Mouse (Mus musculus) cerebellum, postnatal 14 days (tissue): ENCODE measurements at regions not wholly inside any gene's neighbourhood (a gene's known extent, or its start where the extent isn't known, plus 50 kb on each side); places are given as distances from the start of the nearest gene placed in this dataset.
A peak's percentile ranks its signal among the peaks of the same experiment; 100 is the strongest.

Source experiments
- DNase-seq, 2 experiments: peaks; one replicate each; pipeline ENCODE4 v3.0.0; 2021; ENCODE audit warnings: mixed read lengths in 2 of 2

DNA sequence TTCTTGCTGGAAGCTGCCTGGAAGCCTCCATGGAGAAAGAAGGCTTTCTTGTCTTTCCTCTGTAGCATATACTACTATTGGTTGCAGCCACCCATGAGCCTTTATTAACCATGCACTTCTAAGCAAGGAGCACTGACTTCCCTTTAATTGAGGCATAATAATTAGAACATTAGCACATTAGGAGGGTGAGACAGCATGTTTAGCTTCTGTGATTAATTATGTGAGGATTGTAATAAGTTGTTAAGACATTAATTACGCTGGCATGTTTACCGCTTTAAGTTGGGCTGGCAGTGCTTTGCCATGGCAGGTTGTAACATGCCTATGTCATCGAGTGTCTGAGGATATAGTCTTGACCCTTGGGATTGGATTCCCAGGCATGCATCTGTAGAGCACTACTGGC lies 391.7 kb downstream of the Brinp2 start:
- no peak for DNase-seq

DNA sequence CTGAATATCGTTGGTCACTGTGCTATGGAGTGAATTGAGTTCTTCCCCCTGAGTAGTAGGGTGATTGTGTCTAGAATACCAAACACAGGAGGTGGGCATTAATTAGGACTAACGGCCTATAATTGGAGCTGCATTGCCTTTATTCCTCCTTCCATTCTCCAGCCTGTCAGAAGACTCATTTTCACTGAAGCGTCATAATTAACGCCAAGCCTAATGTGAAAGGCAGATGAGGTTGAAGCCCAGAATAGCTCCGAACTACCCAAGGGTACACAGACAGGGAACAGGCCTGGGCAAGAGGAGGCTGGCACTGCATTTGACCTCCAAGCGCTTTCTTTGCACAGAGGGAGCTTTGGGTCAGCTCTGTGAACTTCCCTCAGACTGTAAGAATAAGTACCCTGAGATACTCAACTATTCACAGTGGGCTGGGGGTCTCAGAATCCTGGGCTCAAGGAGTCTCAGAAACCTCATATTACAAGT lies 386.5 kb downstream of the Brinp2 start:
- no peak for DNase-seq

DNA sequence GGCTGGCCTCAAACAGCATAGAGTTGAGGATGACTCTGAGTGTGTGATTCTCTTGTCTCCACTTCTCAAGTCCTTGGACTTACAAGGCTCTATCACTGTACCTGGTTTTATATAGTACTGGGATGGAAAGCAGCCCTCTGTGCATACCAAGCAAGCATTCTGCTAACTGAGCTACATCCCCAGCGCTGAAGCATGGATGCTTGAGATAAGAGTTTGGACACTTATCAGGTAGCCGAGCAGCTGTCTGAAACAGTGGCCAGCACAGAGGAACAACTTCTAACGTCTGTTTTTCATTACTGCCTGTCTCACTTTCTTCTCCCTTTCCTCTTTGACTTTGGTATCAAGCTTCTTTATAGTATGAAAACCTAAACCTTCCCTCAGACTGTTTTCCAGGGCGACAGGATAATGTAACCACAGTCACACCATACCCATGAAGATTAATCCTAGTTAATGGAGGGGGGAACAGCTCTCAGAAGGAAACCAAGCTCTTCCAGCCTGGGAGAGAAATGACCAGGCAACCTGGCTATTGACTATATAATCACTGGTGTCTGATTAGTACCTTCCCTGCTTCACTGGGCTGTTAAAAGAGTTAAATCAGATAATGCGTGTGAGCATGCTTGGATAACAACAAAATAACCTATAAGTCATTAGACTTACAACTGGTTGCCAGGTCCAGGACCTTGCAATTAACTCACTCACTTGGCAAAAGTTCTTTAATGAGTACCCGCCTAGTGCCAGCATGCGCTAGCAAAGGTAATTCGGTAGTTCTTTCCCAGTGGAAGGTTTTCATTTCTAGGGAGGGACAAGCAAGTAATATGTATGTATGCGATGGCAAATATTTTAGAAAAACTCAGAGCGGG lies 382.5 kb downstream of the Brinp2 start:
- no peak for DNase-seq

DNA sequence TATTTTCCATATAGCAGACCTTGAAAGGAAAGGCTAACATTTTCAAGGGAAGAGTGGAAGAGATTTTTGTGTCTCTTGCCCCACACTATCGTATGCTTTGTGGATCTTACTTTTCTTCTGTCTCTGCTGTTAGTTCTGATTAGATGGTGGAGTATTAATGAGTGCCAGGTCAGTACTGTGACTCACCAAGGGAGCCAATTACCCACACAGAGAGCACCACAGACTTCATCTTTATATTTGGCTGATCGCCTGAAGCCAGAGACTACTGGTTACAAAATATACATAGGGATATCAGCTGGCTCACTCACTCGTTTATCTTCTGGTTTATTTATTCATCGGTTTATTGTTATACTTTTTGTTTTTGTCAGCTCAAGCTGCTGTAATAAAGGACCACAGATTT lies 381.5 kb downstream of the Brinp2 start:
- DNase-seq: peak in 1 of 2 experiments; percentile 11

DNA sequence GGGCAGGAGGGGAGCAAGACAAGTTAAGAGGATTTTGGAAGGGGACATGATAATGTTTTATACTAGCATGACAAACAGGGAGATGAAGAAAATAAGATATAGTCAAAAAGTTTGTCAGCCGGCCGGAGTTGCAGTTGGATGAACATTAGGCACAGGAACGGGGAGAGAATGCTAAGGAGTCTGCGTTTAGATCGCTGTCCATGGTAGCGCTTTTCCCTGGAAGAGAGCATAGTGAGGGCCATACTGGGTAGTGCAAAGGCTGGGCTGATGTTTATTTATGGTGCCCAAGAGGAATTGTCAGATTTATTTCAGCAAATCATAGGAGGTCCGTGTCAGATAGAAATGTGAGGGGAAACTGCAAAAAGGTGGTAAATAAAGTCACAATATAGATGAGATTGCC lies 337.0 kb downstream of the Brinp2 start:
- DNase-seq: no peak

DNA sequence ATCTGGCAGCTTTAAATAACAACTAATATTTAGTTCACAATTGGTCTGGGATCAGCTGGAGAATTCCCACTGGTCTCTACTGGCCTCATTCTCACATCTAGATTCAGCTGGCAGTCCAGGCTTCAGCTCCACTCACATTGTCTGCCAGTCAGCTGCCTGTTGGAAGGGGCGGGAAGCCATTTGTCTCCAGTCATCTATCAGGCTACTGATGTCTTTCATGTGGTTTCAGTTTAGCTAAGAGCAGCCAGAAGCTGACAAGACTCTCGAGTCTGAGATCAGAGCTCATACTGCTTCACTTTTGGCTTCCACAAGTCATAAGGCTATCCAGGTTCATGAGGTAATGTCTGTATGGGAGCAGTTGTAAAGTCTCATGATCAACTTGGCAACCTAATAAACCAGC lies 316.4 kb downstream of the Brinp2 start:
- peak in 1 of 2 experiments; percentile 2 for DNase-seq

DNA sequence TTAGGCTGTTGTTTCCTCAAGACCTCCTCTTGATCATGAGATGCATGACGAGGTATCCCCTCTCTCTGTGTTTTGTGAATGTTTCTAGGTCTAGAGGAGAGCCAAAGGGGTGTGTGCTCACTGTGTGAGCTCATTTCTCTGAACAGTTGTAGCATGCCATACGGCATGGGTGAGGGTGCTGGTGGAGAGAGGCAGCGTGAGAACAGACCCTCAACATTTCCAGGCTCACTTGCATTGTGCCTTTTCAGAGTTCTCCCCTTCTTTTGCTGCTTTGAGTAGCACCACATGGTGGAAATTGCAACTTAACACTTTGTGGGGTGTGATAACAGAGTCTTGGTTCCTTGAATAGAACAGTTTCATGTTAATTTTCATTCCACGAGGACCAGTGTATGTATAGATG lies 315.8 kb downstream of the Brinp2 start:
- DNase-seq: no peak

DNA sequence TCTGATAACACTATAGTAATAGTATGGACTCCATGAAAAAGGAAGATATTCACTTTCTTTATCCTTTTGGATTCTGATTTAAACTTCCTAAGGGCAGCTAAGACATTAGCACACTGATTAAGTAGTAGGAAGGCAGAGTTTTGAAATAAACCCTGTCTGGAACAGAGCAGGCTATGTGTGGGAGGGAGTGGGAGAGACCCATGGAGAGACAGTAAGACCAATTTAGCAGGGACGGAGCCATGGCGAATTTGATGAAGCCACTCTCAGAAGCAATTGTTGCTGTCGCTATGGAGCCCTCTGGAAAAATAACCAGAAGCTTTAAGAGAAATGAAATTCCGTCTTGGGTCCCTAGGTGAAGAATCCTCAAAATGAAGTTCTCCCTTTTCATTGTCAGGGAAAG lies 303.5 kb downstream of the Brinp2 start:
- DNase-seq: no peak

DNA sequence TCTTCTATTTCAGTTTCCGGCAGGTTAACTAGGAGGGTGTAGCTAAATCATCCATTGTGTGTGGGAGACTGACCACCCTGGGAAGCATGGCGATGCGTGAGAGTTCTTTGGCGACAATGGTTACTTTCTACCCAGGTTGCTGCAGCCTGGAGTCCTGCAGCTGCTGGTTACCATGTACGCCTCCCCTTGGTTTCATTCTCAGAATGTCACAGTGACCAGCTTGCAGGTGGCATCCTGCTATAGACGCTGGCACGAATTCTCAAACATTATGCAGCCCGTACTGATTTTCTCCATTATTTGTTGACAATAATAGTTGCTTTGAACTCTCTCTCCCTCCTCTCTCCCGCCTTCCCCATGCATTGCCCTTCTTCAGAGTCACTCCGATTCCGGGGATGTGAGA lies 301.2 kb downstream of the Brinp2 start:
- DNase-seq: no peak

DNA sequence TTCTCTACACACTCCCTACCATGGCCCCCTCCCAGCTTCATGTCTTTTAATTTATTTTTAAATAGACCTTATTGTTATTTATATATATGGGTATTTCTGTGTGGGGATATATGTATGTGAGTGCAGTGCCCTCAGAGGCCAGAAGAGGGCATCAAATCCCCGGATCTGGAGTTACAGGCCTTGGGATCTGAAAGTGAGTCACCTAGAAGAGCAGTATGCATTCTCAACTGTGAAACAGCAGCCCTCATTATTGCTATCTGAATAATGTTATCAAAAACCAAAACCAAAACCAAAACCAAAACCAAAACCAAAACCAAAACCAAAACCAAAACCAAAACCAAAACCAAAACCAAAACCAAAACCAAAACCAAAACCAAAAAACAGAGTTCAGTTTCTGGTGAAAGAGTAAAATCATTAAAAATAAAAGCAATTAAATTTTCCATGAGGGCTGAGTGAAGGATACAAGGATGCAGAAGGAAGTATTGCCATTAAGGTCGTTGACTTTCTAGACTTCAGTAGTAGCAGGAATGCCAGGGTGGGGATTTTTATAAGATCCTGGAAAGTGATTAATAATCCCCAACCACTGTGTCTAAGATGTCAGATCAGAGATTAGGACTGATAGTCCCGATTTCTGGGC lies 299.0 kb downstream of the Brinp2 start:
- DNase-seq: peak; percentile 7 to 35

DNA sequence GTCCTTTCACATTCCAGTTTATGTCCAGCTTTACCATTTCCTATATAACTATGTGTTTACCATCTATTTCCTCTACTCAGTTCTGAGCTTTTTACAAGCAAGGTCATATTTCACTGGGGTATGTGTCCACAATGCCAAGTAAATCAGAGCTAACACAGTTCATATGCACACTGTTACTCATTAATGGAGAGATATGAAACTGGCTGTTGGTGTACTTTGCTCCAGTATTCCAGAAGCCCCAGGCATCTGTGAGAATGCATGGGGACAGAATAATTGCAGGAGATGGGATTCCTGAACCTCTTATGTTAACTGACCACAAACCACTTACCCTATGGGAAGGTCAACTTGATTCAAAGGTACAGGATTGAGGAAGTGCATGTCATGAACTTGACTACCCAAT lies 298.3 kb downstream of the Brinp2 start:
- DNase-seq: no peak

DNA sequence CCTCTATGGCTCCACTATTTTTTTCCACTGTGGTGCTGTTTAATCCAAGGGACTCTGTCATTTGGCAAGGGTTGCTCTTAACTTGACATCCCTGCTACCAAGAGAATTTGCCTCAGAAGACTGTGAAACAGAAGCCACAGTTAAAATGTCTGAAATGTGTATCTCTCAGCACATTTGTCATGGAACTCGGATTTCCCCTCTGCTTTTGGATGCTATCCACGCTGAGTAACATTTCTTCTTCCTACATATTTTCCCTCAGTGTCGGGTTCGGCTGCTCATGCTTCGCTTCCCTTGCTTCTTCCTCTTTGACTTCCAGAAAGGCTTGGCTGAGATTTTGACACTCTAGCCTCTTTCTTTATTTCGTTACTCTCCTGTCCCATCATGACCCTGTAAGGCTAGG lies 294.1 kb downstream of the Brinp2 start:
- DNase-seq: no peak

DNA sequence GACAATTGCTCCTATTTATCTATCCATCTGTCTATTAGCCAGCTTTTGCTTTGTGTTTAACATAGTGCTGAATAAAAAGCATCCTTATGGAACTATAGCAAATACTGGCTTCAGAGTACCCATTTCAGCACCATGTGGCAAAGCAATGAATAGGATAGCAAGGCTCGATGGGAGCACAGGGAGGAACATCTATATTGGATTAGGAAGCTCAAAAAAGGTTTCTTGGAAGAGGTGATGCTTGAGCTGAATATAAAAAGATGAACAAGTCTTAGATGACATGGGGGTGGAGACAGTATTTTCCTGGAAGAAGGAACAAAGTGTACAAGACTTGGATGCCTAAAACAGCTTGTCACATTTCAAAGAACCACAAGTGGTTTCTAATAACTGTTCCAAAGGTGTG lies 273.9 kb downstream of the Brinp2 start:
- no peak for DNase-seq

DNA sequence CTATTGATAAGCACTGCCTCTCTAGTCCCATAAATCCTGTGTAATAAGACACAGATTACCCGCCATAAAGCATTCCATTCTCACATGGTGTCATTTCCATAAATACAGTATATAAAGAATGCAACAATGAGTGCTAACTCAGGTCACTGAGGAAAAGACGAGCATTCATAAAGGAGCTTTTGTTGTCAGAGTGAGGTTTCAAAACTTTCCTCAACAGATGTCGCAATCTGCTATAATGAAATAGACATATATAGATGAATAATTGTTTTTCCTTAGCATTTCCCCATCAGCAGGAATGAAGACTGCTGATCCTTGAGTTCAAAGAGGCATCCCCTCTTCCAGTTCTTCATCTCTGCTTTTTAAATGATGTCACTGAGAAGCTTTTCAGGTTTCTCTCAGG lies 270.3 kb downstream of the Brinp2 start:
- DNase-seq: no peak

DNA sequence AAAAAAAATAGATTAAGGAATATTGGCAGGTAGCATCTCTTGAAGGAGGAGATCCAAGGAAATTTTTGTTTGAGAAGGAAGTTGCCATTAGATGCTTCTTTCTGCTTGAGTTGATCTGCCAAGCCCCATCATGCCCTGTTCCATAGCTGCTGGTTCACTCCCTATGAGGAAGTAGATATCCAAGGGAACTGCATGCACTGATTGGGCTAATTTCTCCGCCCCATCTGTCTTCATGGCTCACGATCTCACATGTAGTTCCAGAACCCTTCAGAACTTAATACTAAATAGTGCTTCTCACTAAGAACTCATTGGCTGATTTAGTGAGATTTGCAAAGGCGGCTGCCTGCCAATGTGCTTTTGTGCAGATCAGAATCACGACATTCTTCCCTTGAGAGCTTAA lies 258.6 kb downstream of the Brinp2 start:
- peak in 1 of 2 experiments; percentile 8 for DNase-seq

DNA sequence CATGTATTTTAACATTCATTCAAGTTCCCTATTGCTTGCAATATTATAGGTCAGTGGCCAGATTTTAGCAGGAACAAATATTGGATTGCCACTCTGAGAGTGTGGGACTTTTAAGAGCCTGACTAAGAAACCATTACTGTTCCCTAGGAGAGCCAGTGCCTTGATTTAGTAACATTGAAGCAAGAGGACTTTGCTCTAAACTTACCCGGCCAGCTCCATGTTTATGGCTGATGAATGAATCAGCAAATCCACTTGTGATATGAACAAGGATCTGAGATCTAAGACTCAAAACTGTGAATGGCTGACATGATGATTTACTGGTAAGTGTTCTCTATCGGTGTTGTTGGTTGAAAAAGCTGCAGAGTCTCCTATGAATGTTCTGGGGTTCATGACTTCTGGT lies 236.4 kb downstream of the Brinp2 start:
- DNase-seq: no peak

DNA sequence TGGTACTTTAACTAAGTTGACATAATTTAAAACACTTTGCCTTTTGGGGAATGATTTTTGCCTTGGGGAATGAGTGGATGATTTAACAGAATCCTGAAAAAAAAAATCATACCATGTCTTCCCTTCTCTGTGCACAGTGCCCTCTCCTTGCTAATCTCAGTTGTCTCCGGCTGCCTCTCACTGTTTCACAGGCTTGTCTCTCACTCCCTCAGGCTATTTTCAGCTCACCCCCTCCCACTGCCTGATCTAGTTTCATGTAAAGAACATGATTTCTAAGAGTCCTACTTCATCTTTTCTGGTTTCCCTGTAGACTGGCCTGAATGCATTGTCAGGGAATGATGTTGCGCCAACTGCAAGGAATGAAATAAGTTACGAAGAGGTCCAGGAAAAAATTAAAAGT lies 231.2 kb downstream of the Brinp2 start:
- DNase-seq: no peak

DNA sequence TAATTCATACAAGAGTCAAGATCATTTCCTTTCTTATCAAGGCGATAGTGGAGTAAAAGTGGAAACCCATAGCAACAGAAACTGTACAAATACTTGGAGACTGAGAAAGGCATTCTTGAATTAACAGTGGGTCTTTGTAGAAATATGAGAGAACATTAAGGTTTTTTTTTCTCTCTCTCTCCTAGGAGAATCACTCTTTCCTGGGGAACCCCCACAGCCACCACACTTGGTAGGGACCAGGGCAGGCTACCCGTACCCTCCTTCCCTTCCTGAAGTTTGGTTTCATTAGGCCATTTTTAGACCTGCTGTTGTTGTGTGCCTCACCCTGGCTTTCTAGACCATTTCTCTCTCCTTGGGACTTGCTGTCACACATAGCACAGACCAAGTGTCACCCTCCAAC lies 229.9 kb downstream of the Brinp2 start:
- DNase-seq: no peak

DNA sequence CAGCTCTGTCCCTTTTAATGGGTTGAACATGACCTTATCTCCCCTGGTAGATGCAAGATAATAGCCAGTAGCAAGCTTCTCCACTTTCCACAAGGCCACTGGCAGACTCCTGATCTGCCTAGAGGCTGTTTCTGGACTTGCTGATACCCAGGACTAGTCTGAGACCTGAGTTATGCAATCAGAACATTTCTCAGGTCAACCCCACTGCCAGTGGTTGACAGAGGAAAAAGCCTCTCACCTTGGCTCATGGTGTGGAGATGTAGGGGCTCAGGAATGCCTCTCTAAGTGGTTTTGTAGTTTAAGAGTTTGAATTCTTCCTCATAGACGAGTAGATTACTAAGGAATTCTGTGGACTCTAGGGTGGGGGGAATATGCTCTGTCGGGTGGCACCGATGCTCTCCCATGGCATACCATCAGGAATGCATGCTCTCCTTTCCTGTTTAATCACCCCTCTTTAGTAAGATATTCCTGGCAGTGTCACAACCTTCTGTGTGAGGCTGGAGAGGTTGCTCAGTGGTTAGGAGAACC lies 226.8 kb downstream of the Brinp2 start:
- DNase-seq: no peak

DNA sequence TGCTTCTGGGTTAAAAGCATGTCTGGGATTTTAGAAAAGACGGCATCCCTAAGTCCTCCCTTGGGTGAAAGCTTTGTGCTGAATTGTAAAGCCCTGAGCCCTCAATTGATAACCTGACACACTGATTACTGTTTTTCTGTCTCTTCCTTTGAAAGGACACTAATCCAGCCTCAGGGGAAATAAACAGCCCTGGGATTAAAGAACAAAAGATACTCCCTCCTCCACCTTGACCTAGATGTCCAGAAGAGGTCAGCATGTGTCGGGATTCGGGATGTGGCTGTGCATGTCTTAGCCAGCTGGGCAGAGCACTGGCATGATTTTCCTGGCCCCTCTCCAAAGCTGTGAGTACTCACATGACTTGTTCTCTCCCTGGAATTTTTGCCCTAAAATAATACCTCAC lies 208.6 kb downstream of the Brinp2 start:
- DNase-seq: peak; percentile 66 to 72

DNA sequence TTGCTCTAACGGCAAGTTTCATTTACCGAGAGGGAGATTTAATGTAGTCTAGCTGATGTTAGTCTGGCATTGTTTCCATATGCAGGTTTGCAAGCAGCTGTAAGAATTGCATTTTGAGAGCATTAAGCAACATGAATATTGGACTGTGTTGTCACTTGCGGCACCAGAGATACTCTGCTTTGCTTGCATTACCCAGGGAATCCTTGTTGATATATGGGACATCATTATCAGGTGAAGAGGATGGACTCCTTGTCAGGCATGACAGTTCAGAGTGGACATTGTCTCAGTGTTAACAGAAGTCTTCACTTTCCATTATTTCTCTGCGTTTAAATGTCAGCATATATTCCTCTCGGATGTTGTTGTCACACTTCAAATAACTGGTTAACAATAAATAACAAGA lies 208.1 kb downstream of the Brinp2 start:
- DNase-seq: no peak

DNA sequence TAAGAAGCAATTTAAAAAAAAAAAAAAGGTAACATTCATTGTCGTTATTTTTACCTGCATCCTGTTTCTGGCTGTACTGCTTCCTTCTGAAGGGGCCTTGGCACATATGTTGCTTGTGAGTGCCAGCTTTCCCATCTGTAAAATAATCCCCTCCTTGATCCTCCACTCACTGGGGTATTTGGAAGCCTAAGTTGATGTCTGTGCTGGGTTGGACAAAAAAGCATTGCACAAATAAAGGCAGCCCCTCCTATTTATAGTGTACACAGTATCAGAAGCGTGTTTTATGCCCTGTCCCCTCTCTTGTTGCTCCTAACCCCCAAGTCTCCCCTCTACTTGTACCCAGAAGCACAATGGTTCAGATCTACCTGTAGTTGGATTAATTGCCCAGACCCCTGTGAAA lies 195.0 kb downstream of the Brinp2 start:
- peak; percentile 50 to 79 for DNase-seq

DNA sequence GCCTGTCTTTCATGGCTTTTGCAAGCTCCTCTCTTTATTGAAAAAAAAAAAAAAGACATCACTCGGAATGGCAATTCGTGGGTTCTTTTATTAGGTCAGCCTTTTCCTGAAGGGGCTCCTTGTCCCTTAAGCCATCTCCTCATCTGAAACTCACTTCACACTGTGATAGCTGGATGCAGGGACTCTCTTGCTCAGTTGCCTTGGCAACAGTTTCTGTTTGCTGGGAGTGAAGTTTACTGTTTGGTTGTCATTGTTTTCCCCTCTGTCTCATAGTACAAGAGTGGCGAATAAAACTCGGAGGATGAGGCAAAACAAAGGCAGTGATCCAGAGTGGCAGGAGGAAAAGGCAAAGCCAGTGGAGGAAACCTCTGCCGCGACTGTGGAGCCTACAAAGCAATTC lies 194.6 kb downstream of the Brinp2 start:
- peak in 1 of 2 experiments; percentile 28 for DNase-seq

DNA sequence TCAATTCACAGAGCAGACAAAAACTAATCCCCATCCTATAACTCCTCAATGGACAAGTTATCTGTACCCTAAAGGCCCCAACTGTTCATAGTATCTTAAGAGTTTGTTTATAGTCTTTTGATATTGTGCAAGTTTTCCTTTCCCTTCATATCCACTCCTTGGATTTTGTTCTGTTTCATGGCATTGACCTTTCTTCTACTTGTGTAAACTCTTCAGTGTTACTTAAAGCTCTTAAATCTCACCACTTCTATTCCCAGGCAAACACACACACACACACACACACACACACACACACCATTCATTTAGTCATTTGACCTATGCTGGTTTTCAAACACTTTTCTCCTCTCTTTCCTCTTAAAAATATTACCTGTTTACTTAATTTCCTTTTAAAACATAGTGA lies 192.7 kb downstream of the Brinp2 start:
- no peak for DNase-seq
